Mouse (Mus musculus): Measurements from ENCODE around the gene Ilkap.

Gene Ilkap

DNA sequence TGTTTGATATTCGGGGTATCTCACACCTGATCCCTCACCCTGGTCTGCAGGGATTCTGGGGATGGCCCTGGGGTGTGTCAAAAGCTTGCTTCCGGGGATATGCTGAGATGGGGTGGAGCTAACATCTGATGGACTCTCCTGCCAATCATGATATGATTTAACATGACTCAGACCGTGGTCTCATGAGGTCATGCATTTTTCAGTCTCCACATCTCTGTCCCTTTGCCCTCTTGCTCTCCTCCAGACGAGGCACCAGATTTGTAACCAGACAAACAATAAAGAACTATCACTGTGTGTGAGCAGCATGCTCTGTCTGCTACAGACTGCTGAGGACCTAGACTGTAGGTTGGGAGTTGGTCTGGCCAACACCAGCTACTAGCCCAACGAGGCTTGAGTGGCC, 36.5 kb downstream of the Ilkap start:
- DNase-seq (ENCODE audit: low read depth, low spot score): no peak

DNA sequence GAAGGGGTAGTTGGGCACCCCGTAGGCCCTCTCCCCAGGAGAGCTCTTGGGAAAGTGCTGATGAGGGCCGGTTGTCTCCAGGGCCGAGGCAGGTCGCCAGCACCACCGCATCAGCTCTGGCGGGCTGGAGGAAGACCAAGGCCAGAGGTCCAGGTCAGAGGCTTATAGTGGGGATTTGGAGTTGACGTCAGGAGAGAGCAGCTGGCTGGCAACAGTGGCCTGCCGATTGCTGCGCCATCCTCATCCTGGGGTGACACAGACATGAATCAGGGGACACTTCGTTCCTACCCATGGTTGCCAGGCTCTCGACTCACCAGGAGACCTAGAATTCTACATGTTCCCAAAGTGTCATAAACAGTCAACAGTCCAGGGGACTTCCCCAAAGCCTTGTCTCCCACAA, 42.5 kb downstream of the Ilkap start:
- no peak for DNase-seq (ENCODE audit: low read depth, low spot score)

DNA sequence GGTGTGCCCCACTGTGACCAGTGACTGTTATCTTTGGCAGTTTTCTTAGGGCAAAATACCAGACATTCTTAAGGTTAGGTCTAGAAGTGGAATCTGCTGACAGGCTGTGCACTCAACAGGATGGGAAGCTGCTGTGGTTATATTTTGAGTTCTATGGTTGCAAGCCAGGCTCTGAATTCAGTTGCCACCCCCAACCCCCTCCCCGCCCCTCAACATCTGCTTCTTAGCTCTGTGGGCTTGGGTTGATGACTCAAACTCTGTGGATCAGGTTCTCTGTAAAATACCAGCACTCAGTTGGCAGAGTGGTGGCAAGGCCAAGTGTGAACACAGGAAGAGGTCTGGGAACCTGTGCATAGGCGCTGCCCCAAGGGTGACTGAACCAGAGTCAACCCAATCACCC, 46.3 kb downstream of the Ilkap start:
- DNase-seq (ENCODE audit: low read depth, low spot score): no peak

DNA sequence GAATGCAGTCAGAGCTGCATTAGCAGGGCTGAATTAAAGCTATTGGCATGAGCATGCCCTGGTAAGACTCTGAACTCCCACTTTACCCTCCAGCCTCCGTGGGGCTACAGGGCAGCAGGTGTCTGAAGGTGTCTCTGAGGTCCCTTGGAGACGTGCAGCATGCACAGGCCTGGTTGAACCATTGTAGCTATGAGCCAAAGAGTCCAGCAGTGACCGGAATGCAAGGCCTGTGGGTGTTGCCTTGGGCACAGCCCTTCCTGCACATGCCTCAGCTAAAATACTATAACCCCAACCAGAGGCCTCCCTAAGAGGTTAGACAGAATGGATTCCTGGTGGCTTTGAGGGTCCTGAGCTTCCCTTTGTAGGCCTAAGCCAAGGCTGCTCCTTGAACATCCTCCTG, 47.4 kb downstream of the Ilkap start:
- DNase-seq (ENCODE audit: low read depth, low spot score): no peak

DNA sequence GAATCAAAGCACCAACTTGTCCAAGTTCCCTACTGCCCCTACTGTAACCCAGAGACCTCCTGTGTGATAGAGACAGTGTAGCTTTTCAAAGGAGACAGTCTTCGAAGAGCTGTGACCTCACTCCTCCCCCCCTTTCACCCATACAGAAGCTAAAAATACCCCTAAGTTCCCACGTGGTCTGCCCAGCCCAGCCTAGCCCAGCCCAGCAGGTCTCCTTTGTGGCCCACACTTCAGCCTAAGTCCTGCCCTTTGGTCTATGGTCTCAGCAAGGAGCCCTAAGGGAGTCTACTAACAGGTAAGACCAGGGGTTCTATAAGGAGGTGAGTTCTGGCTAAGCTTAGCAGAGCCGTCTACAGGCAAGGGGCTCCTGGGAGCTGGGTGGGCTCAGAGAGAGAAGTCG, 47.8 kb downstream of the Ilkap start, which contains the start of gene Klhl30:
Gene Klhl30 (plus strand): TSS at position 176 of the 400 bp plus-strand sequence.
- DNase-seq (ENCODE audit: low read depth, low spot score): no peak

DNA sequence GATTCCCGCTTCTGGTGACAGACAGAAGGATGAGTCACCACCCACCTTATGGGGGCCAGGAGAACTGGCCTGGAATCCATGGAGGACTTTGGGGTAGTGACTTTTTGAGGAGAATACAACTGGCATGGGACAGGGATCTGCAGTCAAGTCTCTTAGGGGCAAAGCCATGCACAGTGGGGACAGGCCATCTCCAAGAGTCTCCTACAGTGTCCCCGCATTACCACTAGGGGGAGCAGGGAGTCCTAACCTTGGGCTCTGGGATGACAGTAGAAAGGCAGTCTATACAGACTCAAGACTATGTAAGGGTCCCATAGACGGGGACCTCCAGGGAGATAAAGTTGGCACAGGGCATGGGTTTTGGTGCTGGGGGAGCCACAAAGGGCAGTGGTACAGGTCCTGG, 51.7 kb downstream of the Ilkap start:
- peak; percentile 48 for DNase-seq (ENCODE audit: low read depth, low spot score)

DNA sequence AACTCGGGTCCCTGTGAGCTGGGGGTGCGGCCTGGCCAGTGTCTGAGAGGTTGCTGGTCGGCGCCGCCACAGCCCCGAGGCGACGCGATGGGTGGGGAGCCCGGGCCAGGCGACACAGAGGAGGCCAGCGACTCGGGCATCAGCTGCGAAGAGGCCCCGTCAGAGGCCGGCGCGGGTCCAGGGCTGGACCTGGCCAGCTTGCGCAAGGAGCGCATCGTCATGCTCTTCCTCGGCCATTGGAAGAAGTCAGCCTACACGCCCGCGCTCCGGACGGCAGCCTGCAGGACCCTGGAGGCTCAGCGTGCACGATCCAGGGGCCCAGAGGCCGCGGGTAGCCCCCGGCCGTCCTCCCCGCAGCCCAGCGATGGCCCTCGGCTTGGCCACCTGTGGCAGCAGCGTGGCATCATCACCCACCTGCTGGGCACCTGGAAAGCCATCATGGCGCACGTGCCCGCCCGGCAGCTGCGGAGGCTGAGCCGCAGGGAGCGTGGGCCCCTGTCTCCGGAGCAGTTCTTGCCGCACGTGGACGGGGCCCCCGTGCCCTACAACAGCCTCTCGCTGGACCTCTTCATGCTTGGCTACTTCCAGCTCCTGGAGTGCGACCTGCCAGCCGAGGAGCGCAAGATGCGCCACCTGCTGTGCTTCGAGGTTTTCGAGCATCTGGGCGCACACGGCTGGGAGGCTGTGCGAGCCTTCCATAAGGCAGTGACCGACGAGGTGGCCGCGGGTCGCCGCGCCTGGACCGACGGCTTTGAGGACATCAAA, 53.5 kb downstream of the Ilkap start:
- no peak for DNase-seq (ENCODE audit: low read depth, low spot score)

DNA sequence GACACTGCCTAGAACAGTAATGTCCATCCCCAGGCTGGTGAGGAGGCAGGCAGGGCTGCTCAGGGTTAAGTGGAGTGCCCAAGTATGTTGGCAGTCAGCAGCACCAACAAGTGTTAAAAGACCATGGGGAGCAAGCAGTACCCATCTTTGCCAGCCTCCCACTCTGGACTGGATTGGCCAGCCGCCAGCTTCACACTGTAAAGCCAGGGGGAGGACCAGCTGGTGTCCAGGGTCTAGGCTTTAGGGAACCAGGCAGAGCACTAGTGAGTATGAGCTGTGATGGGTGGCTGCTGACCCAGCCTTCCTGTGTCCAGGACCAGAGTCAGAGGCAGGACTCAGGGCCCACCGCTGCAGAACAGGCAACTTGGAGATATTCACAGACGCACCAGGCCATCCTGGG, 54.6 kb downstream of the Ilkap start:
- DNase-seq (ENCODE audit: low read depth, low spot score): no peak

DNA sequence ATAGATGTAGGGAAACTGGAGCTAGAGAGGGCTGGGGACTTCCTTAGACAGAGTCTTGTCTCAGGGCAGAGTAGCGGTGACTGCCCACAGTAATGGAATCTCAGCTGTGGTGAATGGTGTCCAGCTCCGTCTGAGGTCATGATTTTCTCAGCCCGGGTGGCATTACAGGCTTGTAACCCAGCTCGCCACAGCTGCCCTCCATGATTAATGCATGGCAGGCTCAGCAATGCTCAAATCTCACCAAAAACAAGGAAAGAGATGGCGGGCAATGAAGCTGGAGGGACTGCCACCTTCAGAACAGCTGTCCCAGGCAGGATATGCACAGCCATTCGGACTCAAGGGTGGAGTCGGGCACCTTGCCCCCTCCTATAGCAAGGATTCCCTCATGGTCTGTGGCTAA, 61.3 kb downstream of the Ilkap start:
- no peak for DNase-seq (ENCODE audit: low read depth, low spot score)

DNA sequence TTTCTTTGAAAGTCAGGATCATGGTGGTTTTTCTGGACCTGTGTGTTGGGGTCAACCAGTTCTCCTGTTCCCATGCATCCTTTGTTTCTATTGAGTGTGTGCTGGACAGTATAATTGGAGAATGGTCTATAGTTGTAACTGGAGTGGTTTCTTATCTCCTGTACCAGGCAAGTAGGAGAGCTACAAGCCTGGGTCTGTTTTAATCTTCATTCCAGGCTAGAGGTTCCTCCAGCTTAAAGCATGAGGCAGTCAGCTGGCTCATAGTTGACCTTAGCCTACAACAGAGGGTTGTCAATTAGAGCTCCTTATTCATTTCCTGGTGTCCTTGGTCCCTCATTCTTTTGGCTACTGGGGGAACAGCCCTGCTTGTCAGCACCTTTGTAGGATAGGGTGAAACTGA, 65.0 kb downstream of the Ilkap start:
- DNase-seq (ENCODE audit: low read depth, low spot score): no peak

DNA sequence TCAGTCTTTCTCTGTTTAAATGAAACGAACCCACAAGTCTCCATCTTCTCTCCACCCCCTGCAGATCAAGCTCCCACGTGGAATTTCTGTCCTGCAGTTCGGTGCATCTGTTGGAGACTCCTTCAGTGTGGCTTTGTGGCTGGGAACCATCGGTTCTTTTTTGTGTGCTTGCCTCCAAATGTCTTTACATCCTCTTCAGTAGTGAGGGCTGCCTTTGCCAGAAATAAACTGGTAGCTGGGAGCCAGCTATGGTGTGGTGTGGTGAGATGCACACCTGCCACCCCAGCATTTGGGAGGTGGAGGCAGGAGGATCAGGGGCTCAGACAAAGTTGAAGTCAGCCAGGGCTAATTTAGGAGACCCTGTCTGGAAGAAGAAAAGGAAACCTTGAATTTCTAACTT, 66.5 kb downstream of the Ilkap start:
- DNase-seq (ENCODE audit: low read depth, low spot score): no peak

DNA sequence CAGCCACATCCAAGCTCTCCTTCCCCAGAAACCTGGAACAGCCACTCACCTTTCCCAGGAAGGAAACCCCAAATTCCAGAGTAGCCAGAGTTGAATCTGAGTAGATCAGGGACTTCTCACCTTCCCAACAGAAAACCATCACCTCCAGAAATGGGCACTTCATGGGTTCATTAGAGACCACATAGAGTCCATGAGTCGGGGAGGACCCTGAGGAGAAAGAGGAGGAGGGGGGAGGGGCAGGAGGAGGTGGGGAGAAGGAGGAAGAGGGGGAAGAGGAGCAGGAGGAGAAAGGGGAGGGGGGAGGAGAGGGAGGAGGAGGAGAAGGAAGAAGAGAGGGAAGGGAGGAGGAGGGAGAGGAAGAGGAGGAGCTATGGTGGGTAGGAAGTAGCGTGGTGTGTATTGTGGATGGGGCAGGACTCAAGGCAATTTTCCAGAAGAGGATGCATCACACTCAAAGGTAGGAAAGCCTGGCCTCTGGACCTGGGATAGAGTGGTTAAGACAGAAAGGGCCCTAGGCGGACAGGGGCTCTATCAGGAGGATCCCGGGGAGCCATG, 73.0 kb downstream of the Ilkap start:
- no peak for DNase-seq (ENCODE audit: low read depth, low spot score)

DNA sequence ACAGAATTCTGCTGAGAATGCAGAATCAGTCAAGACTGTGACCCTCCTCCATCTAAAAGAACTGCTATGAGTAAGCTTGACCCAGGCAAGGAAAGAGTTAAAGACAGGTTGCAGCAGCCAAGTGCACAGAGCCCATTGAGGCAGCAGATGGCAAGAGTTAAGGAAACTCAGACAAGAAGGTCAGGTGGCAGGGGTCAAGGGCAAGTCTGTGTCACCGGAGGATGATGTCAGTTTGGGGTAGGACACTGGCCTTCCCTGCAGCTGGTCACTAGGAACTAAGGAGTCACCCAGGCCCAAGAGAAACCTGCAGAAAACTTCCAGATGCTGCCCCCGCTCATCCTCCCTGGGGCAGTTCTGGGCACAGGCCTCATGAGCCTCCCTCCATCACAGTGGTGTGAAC, 74.0 kb downstream of the Ilkap start:
- DNase-seq (ENCODE audit: low read depth, low spot score): no peak

All from CD4-positive helper T cell, adult 2 months (primary cell).